Mouse (Mus musculus) megakaryocyte-erythroid progenitor cell, adult 5-6 weeks (primary cell): Measurements from ENCODE around the gene Myh13. TPM values are rescaled to one million over a fixed set of nuclear protein-coding genes. Genes with fewer than 3 reads are reported as not detected.

ENCODE experiments used
- ATAC-seq: replicated peaks from 2 replicates; pipeline ENCODE4 v1.8.0; 2016; ENCODE audit warnings: mild to moderate bottlenecking, inconsistent platforms; ENCODE audit not compliant: severe bottlenecking, poor library complexity, low FRiP score, low TSS enrichment
- total RNA-seq, 2 experiments: library from RNA; stranded (forward) in 1 of 2; stranded (reverse) in 1 of 2; fragments of 200-1000, 215-1000 nt in 1 of 2; fragments of >200 nt in 1 of 2; fragmentation: Nextera tagmentation in 1 of 2; gene quantifications; 2 replicates each; pipeline ENCODE4 v1.2.3; 2014 to 2017

Myh13 gene
- total RNA-seq, 2 experiments from 2014 or later = not detected

DNA sequence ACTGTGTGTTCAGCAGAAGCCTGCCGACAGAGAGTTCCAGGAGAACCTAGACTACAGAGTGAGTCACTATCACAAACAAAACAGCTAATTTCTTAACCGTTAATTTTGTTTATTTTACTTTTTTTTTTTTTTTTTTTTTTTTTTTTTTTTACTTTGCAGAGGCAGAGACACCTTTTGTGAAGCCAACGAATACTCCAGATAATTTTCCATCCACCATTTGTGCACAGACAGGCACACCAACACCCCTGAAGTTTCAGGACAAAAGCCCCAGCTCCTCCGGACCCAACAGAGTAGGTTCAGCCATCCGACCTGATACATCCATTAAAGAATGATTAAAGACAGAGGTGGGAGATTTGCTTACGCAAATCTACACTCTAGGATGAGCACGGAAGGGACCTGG lies 63.2 kb downstream of the Myh13 start:
- no peak for ATAC-seq

DNA sequence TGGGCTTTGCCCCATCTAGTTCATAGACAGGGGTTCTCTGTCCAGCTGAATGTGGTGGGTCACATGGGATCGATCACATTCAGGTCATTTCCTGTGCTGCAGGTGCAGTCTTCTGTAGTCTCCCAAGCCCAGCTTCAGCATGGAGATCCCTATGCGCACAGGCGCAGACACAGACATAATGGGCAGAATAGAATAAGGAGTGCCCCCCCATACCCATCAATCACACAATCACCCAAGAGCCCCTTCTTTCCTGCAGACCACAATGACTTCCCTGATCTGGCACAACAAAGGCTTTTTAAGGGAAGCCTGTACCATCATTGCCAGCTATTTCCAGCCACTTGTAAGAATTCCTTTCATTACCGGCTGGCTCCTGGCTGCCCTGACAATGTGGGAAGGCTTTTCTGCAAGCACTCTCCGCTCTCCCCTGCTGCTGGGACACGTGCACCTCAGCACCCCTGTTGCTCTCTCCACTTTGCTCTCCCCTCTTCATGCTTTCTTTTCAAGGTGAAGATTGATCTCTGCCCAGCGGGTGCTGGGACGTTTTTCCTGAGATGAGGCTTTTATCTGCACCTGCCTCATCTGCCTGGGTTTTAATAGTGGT lies 65.5 kb downstream of the Myh13 start:
- no peak for ATAC-seq

DNA sequence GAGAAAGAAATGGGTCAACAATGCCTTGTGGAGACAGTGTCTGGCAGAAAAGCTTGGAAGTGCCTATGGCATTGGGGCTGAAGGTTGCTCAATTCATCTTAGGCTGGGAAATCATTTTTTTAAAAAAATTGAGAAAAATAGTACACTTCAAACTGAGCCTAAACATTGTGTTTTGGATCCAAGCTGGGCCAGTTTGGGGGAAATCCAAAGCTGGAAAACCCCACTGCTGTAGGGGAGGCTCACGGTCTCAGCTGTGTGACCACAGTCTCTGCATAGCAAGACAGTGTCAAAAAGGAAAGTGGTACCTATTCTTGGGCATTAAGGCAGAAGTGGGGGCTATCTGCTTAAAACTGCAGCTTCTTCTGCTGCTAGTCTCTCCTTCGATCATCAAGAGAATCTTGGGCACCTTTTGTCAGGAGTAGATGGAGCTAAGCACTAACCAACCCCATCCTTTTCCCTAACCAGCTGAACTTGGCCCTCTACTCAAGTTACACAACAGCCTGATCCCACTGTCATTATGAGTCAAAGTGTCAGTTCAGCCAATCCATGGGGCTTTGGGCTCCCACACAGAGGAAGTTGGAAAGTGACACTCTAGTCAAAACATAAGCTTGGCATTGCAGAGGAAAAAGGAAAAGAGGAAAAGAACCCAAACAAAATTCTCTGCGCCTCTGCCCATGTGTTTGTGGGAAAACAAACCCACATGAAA lies 69.4 kb downstream of the Myh13 start:
- ATAC-seq = no peak

DNA sequence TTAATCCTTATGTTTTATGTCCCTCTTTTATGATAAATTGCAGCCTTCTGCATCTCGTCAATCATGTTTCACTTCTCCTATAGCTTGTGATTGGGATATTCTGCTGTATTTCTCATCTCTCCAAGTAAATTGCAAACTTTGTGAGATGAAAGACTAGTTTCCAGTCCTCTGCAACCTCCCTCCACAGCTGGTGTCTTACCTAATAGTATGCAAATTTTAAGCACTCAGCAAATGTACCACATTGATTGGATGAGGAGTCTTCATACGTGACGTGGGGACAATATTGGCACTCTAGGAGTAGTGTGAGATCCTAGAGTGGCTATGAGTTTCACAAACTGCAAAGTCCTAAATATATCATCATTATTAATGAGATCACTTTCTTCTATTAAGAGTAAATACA lies 70.9 kb downstream of the Myh13 start:
- ATAC-seq = no peak

DNA sequence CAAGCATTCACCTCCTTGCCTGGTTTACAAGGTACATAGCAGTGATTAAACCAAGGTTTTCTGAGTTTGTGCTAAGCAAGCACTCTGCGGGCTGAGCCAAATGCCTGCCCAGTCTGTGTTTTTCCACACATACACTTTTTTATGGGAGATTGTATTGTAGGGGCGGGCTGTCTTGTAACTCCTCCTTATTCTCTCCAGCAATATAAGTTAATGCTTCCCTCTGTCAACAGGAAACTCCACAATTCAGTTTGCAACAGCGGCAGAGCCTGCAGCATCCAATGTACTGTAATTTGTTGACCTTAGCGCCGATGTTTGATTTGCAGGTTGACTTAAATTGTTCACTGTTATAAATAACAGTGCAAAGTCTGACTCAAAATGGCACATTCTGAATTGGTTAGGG lies 79.5 kb downstream of the Myh13 start:
- no peak for ATAC-seq

DNA sequence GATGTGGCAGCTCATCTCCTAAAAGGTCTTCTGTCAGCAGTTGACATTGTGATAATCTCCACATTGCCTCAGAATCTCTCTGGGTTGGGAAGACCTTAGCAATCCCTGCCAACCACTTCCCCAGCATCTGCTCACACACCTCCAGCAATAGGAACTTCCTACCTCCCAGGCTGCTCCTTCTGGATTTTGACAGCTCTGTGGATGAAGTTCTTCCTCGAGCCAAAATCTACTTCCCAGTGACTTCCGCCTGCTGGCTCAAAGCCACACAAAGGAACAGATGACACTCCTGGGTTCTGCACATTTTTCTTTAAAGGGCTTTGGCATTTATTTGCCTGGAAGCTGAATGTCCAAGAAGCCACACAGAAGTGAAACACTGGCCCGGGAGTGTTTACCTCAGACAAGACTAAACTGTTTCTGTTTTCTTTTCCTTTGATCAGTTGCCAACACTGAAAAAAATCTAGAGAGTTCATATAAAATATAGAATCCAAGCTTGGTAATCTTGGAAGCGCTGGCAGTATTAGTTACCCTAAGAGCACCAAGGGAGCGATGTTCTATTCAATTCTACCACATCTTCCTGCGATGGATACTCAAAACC lies 93.0 kb downstream of the Myh13 start:
- ATAC-seq = no peak

Other genes with a start within 250 kb of the Myh13 start
- gene Myh3, start 243.4 kb upstream of the Myh13 start, total RNA-seq (2014; fragmentation: Nextera tagmentation) = not detected in 2 replicates
- not detected in 2 replicates for gene Myh3, start 243.4 kb upstream of the Myh13 start, total RNA-seq (2017)
- gene Myh2, start 150.6 kb upstream of the Myh13 start, total RNA-seq (2014; fragmentation: Nextera tagmentation) = not detected in 2 replicates
- not detected in 2 replicates for gene Myh2, start 150.6 kb upstream of the Myh13 start, total RNA-seq (2017)
- not detected in 2 replicates for gene Myh1, start 121.6 kb upstream of the Myh13 start, total RNA-seq (2014; fragmentation: Nextera tagmentation)
- not detected in 2 replicates for gene Myh1, start 121.6 kb upstream of the Myh13 start, total RNA-seq (2017)
- gene Myh4, start 83.6 kb upstream of the Myh13 start, total RNA-seq (2014; fragmentation: Nextera tagmentation) = not detected in 2 replicates
- gene Myh4, start 83.6 kb upstream of the Myh13 start, total RNA-seq (2017) = not detected in 2 replicates
- gene Myh8, start 44.5 kb upstream of the Myh13 start, total RNA-seq (2014; fragmentation: Nextera tagmentation) = not detected in 2 replicates
- gene Myh8, start 44.5 kb upstream of the Myh13 start, total RNA-seq (2017) = not detected in 2 replicates
- 0.67 and 3.4 TPM in 2 replicates for gene Gas7, start 133.8 kb downstream of the Myh13 start, total RNA-seq (2014; fragmentation: Nextera tagmentation)
- gene Gas7, start 133.8 kb downstream of the Myh13 start, total RNA-seq (2017) = 0.80 and 1.3 TPM in 2 replicates